Mouse (Mus musculus) liver, postnatal 0 days (tissue): ENCODE data around the gene Mroh2a. TPM values are rescaled to one million over a fixed set of nuclear protein-coding genes. Genes with fewer than 3 reads are reported as not detected.
A peak's percentile ranks its signal among the peaks of the same experiment; 100 is the strongest.

Source experiments
- ATAC-seq: fragments of 200-750 bp; cut with Nextera tagmentation; 2 replicates; pipeline ENCODE4 v1.8.0; 2017; ENCODE audit warnings: mild to moderate bottlenecking, moderate library complexity
- DNase-seq: peaks from one replicate; pipeline ENCODE4 v3.0.0-alpha.2; 2016
- H3K27ac ChIP-seq: fragments of 300-500 bp; sonication (generic); 2 replicates; pipeline ENCODE4 v1.5.1; 2014; ENCODE audit warnings: antibody characterized with exemption, moderate library complexity, mild to moderate bottlenecking, low read depth
- H3K27me3 ChIP-seq: fragments of 300-500 bp; sonication (generic); 2 replicates; pipeline ENCODE4 v1.6.1; 2014; ENCODE audit warnings: low read length, control low read depth, mixed read lengths; ENCODE audit not compliant: insufficient read depth
- H3K36me3 ChIP-seq: fragments of 300-500 bp; sonication (generic); replicated peaks from 2 replicates; pipeline ENCODE4 v1.6.1; 2014; ENCODE audit warnings: mild to moderate bottlenecking, control low read depth, low read length, moderate library complexity, mixed read lengths; ENCODE audit not compliant: insufficient read depth
- H3K4me1 ChIP-seq: fragments of 300-500 bp; sonication (generic); 2 replicates; pipeline ENCODE4 v1.6.1; 2014; ENCODE audit warnings: antibody characterized with exemption, mild to moderate bottlenecking, control low read depth; ENCODE audit not compliant: insufficient read depth
- H3K4me2 ChIP-seq: fragments of 300-500 bp; sonication (generic); 2 replicates; pipeline ENCODE4 v1.6.1; 2014; ENCODE audit warnings: low read depth, mild to moderate bottlenecking, low read length, moderate library complexity, mixed read lengths
- H3K4me3 ChIP-seq: fragments of 300-500 bp; sonication (generic); 2 replicates; pipeline ENCODE4 v1.5.1; 2014; ENCODE audit warnings: low read depth, low read length
- H3K9ac ChIP-seq: fragments of 300-500 bp; sonication (generic); replicated peaks from 2 replicates; pipeline ENCODE4 v1.6.1; 2014; ENCODE audit warnings: mild to moderate bottlenecking, moderate library complexity
- H3K9me3 ChIP-seq: fragments of 300-500 bp; sonication (generic); 2 replicates; pipeline ENCODE4 v1.6.1; 2016; ENCODE audit warnings: mild to moderate bottlenecking, control low read depth, low read length, mixed read lengths
- CTCF ChIP-seq: sonication (generic); IDR thresholded peaks from 2 replicates; pipeline ENCODE4 v1.5.1; 2016; ENCODE audit warnings: antibody characterized with exemption, low read depth
- EP300 ChIP-seq: IDR thresholded peaks from 2 replicates; pipeline ENCODE4 v1.6.1; 2016; ENCODE audit warnings: antibody characterized with exemption, low read depth, mild to moderate bottlenecking
- WGBS: fragments of 180-500 bp; shearing (Covaris S2); extraction: QIAGEN DNeasy Blood & Tissue Kit; methylation state at CpG from one replicate; pipeline ENCODE4 v1.1.7; 2014; ENCODE audit not compliant: insufficient replicate concordance; 5-methylcytosine and 5-hydroxymethylcytosine counted together
- polyA plus RNA-seq: library from polyadenylated mRNA; unstranded; fragments of >200 nt; fragmentation: Nextera tagmentation; extraction: Ambion mirVana; gene quantifications from 2 replicates; pipeline ENCODE4 v1.2.1, GENCODE M21; 2015

Mroh2a gene
- polyA plus RNA-seq, 1 experiment from 2014 or later, result 0.61 TPM

DNA sequence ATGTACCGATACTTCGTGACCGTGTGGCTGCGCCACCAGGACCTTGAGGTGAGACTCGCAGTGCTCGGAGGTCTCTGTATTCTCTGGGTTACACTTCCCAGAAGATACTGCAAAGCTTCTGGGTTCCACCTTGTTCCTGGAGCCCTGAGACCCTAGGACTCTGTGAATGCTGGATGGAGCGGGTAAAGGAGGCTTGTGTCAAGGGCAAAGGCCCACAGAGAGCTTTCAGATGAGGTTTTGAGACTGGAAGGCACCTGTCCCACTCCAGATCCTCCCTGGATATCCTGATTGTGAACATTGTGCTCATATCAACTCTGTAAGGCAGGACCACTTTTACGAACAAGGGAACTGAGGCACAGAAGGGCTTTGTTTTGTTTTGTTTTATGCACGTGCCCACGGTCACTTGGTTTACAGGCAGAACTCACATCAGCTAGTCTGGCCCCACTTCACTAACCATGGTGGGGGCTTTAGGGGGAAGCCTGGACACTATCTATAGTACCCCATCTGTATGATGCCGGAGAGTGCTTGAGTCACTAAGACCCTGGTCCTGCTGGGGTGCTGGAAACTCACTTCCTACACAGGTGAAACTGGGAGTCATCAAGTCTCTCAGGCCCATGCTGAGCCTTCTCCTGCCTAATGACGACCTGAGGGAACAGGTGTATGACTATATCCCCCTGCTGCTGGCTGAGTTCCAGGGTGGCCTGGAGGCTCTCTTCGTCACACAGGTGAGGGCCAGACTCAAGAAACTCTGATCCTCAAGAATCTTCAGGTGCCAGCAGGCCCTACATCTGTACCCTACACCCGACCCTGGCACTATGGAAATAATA lies 6.8 kb downstream of the Mroh2a start:
- no peak for DNase-seq
- 62% methylated on average over 14 of the region's 14 CpGs for WGBS
- no peak for ATAC-seq
- Histone ChIP-seq H3K9ac (no peak overlapping the region), H3K4me1 (no peaks in the 10 kb centered on the region; the same call in 1 of the 2 replicates), H3K4me2 (no peak overlapping the region), H3K27ac (no peak overlapping the region), H3K9me3 (peaks cover 21% of the 10 kb centered on the region), H3K27me3 (no peaks in the 10 kb centered on the region), H3K36me3 (no peaks in the 10 kb centered on the region), H3K4me3 (no peak overlapping the region)
- TF ChIP-seq CTCF (no peak), EP300 (no peak)

DNA sequence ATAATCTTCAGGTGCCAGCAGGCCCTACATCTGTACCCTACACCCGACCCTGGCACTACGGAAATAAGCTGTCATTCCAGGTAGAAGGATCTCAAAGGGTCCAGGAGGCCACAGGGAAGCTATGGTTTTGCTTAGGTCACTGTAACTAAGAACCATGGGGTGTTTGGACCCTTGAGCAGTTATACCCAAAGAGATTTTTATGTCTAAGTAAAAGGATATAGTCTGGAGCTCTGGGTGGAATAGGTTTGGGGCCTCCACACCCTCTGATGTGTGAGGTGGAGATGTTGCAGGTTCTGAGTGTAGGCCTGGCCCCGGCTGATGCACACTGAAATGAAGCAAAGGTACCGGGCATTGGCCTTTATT lies 7.4 kb downstream of the Mroh2a start:
- Histone ChIP-seq H3K27ac (no peak overlapping the region), H3K4me2 (no peak overlapping the region), H3K9me3 (peaks cover 25% of the 10 kb centered on the region), H3K4me1 (no peaks in the 10 kb centered on the region; the same call in 1 of the 2 replicates), H3K4me3 (no peak overlapping the region), H3K36me3 (no peaks in the 10 kb centered on the region), H3K27me3 (no peaks in the 10 kb centered on the region), H3K9ac (no peak overlapping the region)
- DNase-seq (no peak), ATAC-seq (no peak)
- no peak for TF ChIP-seq EP300
- TF ChIP-seq CTCF, result no peak
- WGBS, result 54% methylated on average over 4 of the region's 4 CpGs

DNA sequence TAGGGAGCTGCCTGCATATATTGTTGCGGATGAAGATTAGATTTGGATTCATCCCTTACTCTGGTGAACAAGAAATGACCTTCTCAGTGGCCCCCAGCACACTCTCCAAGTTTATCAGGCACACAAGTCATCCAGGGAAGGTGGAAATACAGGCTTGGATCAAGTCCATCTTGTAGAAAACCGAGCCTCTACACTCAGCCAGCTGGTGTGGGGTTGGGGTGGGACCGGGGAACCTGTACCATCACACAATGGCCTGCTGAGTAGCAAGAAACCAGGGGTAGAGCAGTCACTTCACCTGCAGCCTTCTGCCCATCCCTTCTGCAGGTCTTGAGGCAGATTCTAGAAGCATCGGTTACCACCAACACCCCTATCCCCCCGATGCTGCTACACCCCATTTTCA lies 7.9 kb downstream of the Mroh2a start:
- no peak overlapping the region for H3K4me2 ChIP-seq
- DNase-seq (no peak), ATAC-seq (no peak)
- peaks cover 29% of the 10 kb centered on the region for H3K9me3 ChIP-seq
- WGBS, result 41% methylated on average over 5 of the region's 5 CpGs
- H3K4me3 ChIP-seq, result no peak overlapping the region
- H3K4me1 ChIP-seq, result no peaks in the 10 kb centered on the region; the same call in 1 of the 2 replicates
- no peak overlapping the region for H3K9ac ChIP-seq
- no peak overlapping the region for H3K27ac ChIP-seq
- H3K36me3 ChIP-seq, result no peaks in the 10 kb centered on the region
- TF ChIP-seq CTCF (no peak), EP300 (no peak)
- no peaks in the 10 kb centered on the region for H3K27me3 ChIP-seq

DNA sequence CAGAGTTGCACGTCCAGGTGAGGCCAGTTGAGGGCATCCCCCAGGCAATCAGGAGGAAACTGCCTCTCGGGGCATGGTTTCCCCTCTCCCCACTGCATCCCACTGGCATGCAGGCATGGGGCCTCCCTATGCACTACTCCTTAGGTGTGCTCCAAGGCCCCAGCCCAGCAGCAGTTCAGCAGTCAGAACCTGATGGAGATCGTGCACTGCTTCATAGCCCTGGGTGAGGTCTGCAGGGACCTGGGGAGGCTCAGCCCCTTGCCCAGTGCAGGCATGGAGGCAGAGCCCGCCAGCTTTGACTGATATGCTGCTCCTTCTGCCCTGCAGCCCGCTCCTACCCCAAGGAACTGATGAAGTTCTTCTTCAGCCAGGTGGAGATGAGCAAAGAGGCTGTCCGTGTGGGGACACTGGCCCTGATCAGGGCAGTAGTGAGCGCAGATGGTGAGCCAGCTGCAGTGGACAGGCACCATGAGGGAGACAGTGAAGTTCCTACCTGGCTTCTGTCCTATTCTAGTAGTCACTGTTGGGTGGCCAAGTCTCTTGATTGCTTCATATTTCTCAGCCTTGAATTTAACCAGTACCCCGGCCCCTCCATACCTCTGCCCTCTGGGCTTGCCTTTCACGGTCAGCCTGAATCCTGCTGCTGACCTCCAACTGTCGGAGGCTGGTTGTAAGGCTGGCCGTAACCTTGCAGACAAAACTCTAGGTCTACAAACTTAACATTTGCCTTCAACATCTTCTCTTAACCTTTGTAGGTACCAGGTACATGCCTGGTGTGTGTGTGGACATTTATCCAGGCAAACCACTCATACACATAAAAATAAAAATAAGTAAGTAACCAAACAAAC lies 8.5 kb downstream of the Mroh2a start:
- DNase-seq (no peak), ATAC-seq (no peak)
- Histone ChIP-seq H3K4me1 (no peaks in the 10 kb centered on the region; the same call in 1 of the 2 replicates), H3K9ac (no peak overlapping the region), H3K27me3 (no peaks in the 10 kb centered on the region), H3K4me2 (no peak overlapping the region), H3K36me3 (no peaks in the 10 kb centered on the region), H3K9me3 (peaks cover 29% of the 10 kb centered on the region), H3K4me3 (no peak overlapping the region), H3K27ac (no peak overlapping the region)
- no peak for TF ChIP-seq EP300
- TF ChIP-seq CTCF, result no peak
- WGBS, result 58% methylated on average over 11 of the region's 11 CpGs

DNA sequence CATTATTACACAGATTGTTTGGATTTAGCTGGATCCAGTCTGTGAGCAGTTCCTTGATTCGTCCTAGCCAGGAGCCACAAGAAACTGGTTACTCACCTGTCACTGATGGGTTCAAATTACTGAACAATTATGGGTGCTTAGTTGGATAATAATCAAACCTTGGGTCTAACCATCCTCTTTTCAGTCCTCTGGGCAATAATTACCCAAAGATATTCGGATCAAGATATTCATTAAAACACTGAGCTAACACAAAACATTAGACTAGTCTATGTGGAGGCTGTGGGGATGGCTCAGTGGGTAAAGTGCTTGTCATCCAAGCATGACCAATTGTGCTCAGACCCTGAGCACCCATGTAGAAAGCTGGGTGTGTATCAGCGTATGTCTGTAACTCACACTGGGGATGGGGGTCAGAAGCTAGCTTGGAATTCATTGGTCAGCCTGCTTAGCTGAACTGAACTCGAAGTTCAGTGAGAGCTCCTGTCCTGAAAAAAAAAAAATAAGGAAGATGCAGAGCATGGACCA lies 9.2 kb downstream of the Mroh2a start:
- WGBS, result 47% methylated on average over 4 of the region's 4 CpGs
- ATAC-seq, result no peak
- H3K36me3 ChIP-seq, result no peaks in the 10 kb centered on the region

DNA sequence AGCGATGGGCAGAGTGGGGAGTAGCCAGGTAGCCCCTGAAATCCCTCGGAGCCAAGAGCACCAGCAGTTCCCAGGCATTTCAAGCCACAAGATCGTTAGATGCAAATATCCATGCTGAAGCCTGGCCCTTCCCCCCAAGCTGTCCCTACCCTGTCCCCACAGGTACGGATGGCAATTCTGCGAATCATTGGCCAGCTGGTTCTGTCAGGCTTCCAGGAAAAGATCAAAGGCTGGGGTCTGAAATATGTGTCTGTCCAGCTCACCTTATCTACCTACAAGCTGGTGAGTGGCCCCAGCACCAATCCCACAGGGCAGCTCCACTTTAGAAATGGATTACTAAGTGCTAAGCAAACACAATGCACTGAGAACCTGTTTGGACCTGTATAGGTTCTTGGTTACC lies 10.5 kb downstream of the Mroh2a start:
- peaks cover 35% of the 10 kb centered on the region for H3K9me3 ChIP-seq
- ATAC-seq, result peak; percentile 70
- WGBS, result 63% methylated on average over 5 of the region's 5 CpGs

More for the DNA sequence above, 9.2 kb downstream of the Mroh2a start:
- TF ChIP-seq EP300, result no peak
- TF ChIP-seq CTCF, result no peak
- DNase-seq, result no peak
- H3K4me3 ChIP-seq, result no peak overlapping the region
- H3K27ac ChIP-seq, result no peak overlapping the region
- no peak overlapping the region for H3K9ac ChIP-seq
- H3K4me1 ChIP-seq, result no peaks in the 10 kb centered on the region; the same call in 1 of the 2 replicates
- no peak overlapping the region for H3K4me2 ChIP-seq
- H3K27me3 ChIP-seq, result no peaks in the 10 kb centered on the region
- peaks cover 35% of the 10 kb centered on the region for H3K9me3 ChIP-seq

More for the DNA sequence above, 10.5 kb downstream of the Mroh2a start:
- Histone ChIP-seq H3K4me1 (no peaks in the 10 kb centered on the region; the same call in 1 of the 2 replicates), H3K27me3 (no peaks in the 10 kb centered on the region), H3K9ac (no peak overlapping the region), H3K36me3 (no peaks in the 10 kb centered on the region), H3K27ac (no peak overlapping the region), H3K4me3 (no peak overlapping the region), H3K4me2 (no peak overlapping the region)
- peak; percentile 76 for DNase-seq
- TF ChIP-seq CTCF (no peak), EP300 (no peak)
